Mouse (Mus musculus): Measurements from ENCODE around the gene Cnpy3. TPM values are rescaled to one million over a fixed set of nuclear protein-coding genes. Genes with fewer than 3 reads are reported as not detected.

Cnpy3 gene
- total RNA-seq, 2 experiments from 2014 or later = 65.1 to 68.1 TPM

DNA sequence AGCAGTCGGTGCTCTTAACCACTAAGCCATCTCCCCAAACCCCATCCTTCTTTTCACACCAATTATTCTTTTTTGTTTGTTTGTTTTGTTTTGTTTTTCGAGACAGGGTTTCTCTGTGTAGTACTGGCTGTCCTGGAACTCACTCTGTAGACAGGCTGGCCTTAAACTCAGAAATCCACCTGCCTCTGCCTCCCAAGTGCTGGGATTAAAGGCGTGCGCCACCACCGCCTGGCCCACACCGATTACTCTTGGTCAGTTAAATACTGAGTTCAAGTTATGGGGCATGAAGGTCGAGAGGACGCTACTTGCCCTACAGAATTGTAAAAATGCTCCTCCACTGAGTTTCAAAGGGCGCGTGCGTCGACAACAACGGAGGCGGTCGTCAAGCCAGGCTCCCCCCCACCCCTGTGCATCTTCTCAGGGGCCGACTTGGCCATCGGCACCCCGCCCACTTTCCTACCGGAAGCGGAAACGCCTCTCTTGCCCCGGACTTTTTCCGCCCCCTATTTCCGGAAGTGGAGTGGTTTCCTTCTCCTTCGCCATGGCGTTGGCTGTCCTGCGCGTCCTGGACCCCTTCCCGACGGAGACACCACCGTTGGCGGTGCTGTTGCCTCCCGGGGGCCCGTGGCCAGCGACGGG, 40.9 kb downstream of the Cnpy3 start, which contains the start of gene Pex6:
TSS of gene Pex6 (plus strand) at position 505 of the 639 bp plus-strand sequence.
- peak within 1 kb of the TSS; percentile 85 for H3K4me3 ChIP-seq
- intact Hi-C loops (cut with DNase I) = loop anchor here (1.0 kb wide), 1 partner anchor 31 kb away; the partner anchor contains the start of gene Klhdc3
- no peak for TF ChIP-seq CTCF (IDR thresholded peaks at IDR 0.05)
- DNase-seq (ENCODE audit: extremely low spot score in 1 of 2, low spot score in 2 of 2) = peak; percentile 90
- H3K27ac ChIP-seq = peak within 1 kb of the TSS; percentile 86

DNA sequence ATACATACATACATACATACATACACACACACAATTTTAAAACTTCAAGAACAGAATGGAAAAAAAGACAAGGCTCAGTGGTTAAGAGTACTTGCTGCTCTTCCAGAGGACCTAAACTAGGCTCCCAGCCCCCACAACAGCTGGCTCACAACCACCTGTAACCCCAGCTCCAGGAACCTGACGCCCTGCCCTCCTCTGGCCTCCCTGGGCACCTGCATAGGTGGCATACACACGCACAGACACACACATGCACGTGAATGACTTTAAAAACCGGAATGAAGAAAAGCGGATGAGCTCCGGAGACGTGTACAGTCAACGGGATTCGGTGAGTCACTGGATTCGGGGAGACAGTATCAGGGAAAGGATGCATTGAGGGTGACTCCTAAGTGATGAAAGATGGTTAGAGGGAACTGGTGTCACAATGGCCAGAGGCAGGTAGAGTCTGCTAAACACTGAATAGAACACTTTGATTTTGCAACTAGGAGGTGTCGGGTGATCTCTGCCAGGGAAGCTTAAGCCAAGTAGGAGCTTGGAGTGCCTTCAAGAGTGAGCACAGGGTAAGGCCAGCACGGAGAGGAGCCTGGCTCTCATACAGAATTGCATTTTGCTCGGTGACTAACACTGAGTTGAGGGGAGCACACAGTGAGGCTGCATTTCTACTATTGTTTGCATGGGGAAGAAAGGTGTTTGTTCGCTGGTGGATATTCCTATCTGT, 45.5 kb downstream of the Cnpy3 start:
- no peak for TF ChIP-seq CTCF (IDR thresholded peaks at IDR 0.05)
- Histone ChIP-seq H3K27ac (no peak overlapping the region), H3K4me3 (no peak overlapping the region)
- intact Hi-C loops (cut with DNase I) = no loop called here
- no peak for DNase-seq (ENCODE audit: extremely low spot score in 1 of 2, low spot score in 2 of 2)

DNA sequence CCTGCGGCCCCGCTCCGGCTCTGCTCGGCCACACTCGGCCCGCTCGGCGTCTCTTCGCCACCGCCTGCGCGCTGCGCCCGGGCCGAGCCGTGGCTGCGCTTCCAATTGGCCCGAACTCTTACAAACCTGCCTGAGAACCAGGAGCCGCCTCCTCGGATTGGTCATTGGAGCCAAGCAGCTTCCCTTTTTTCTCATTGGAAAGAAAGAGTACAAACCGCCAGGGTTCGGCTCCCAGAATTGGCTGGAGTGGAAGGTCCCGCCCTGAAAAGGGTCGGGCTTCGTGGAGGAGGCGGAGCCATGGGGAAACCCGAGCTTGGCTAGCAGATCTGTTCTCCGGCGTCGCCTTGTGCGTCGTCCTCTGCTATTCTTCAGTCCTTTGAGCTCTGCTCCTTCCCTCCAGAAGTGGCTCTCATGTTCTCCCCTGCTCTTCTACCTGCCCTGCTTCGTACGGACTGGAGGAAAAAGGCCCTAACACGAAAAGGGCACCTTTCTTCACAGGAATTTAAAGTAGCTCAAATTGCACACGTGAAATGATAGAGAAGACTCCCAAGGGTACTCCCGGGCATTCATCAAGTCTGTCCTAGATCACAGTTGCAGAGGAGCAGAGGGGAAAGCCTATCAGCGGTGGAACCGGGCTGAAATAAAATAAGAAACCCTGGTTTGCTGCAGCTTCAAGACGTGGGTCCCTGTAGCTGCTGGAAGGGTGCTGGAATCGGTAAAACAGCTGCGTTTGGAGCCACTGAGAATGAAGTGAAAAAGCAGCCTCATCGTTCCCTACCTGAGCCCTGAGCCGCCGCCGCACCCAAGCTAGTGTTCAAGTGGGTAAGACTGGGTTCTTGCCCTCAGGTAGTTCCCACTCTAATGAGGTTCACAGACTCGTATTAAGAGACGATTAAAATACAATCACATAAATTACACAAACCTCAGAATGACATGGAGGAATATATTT, 46.9 kb downstream of the Cnpy3 start, which contains the start of gene Ppp2r5d:
TSS of gene Ppp2r5d (minus strand) at position 225 of the 949 bp plus-strand sequence.
- TF ChIP-seq CTCF (IDR thresholded peaks at IDR 0.05) = no peak; the same call in 1 of the 2 replicates
- peak within 1 kb of the TSS; percentile 87 for H3K27ac ChIP-seq
- DNase-seq (ENCODE audit: extremely low spot score in 1 of 2, low spot score in 2 of 2) = peak; percentile 93 to 96
- peak within 1 kb of the TSS; percentile 88 for H3K4me3 ChIP-seq
- intact Hi-C loops (cut with DNase I) = loop anchor here (2.0 to 5.0 kb wide), 2 partner anchors 24 to 153 kb away; partner anchors contain the start of gene Klhdc3

DNA sequence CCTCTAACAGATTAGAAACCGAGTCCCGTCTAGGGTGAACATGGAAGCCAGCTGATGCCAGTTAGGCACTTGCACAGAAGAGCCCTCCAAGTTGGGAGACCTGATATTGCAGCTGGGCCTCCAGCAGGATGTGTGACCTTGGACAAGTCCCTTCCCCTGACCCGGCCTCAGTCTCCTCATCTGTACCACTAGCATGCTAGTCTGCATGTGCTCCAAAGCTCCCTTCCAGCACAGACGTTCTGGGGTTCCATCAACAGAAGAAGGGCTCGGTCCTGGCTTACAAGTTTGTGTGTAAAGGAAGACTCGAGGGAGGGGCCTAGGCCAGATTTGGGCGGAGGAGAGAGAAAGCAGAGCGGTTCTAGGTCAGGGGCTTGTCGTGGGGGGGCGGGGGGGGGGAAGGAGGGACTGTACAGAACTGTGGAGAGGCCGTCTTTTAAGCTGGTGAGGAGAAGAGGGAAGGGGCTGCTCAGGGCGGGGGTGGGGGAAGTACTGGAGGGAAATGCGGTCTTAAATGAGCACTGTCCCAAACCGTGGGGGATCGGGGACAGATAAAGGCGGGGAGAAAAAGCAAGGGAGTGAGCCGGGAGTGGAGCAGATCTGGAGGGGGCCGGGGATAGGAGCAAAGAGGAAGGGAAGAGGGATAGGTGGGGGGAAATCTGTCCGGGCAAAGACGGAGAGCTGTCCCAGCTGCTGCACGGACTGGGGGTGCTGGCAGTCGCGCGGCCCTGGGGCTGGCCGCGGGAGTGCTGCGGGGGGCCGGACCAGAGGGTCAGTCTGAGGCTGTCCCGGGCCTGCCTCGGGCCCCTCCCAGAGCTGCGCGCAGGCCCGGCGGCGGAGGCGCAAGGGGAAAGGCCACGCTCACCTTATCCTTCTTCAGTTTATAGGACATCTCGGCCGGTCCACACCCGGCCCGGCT, 47.8 kb downstream of the Cnpy3 start:
- intact Hi-C loops (cut with DNase I) = loop anchor here (2.0 to 5.0 kb wide), 2 partner anchors 23 to 152 kb away; partner anchors contain the start of gene Klhdc3
- no peak for DNase-seq (ENCODE audit: extremely low spot score in 1 of 2, low spot score in 2 of 2)
- H3K27ac ChIP-seq = peak overlapping the region; percentile 87

DNA sequence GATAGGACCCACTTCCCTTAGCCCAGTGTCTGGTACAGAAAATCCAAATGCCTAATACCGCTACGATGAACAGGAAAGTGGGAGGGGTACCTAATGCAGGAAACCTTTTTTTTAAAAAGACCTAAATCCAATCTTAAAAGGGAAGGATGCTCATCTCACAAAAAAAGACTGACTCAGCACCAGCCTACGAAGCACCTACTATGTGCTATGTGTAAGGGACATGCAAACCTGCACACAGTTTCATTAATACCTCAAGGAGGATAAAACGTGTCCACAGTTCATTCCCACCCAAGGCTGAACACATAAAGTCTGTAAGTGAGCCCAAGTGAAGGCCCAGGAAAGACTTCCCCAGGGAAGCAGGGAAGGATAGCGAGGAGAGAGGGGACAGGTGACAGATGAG, 49.5 kb downstream of the Cnpy3 start:
- no peak for TF ChIP-seq CTCF (IDR thresholded peaks at IDR 0.05)
- intact Hi-C loops (cut with DNase I) = loop anchor here (5.0 kb wide), 1 partner anchor 150 kb away; no protein-coding TSS in a partner anchor
- no peak for DNase-seq (ENCODE audit: extremely low spot score in 1 of 2, low spot score in 2 of 2)
- Histone ChIP-seq H3K27ac (no peak overlapping the region), H3K4me3 (no peak overlapping the region; the same call in 1 of the 2 replicates)

More for the DNA sequence above, 47.8 kb downstream of the Cnpy3 start:
- no peak for TF ChIP-seq CTCF (IDR thresholded peaks at IDR 0.05)
- H3K4me3 ChIP-seq = peak overlapping the region; percentile 88

DNA sequence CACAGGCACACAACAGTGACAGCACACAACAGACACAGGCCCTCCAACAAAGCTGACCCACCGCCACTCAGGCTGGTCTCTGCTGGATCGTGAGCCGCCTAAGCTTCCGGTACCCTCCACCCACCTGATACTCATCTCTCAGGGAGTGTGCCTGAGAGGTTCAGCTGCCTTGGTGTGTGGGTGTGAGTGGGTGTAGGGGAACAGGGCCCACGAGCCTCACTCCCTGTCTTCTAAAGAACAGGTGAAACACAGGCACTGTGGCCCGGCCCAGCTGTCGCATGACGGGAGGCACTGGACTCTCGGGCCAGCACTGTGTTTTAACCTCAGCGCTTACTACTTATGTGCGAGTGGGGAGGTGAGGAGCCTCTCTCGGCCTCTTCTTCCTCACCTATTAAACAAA, 49.9 kb downstream of the Cnpy3 start:
- no peak for DNase-seq (ENCODE audit: extremely low spot score in 1 of 2, low spot score in 2 of 2)
- intact Hi-C loops (cut with DNase I) = loop anchor here (5.0 kb wide), 1 partner anchor 150 kb away; no protein-coding TSS in a partner anchor
- TF ChIP-seq CTCF (IDR thresholded peaks at IDR 0.05) = no peak
- Histone ChIP-seq H3K27ac (peak overlapping the region; percentile 0; the same call in 1 of the 2 replicates), H3K4me3 (peak overlapping the region; percentile 21)

DNA sequence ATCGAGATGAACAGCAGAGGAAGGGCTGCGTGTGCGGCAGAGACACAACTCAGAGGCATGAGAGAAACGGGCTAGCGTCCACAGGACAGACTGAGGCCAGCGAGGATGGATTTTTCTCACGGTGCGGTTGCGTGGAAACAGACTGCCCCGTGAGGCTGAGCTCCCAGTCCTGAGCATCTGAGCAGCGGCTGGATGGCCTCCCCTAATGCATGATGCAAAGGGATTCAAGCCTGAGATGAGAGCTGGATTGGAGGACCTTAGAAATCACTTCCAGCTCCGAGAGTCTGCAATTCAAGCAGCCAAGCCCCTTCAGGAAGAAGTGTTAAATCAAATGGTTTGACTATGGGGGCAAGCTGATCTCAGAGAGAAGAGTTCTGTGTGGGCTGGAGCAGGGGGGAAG, 50.5 kb downstream of the Cnpy3 start:
- H3K27ac ChIP-seq = peak overlapping the region; percentile 13; the same call in 1 of the 2 replicates
- H3K4me3 ChIP-seq = peak overlapping the region; percentile 11
- TF ChIP-seq CTCF (IDR thresholded peaks at IDR 0.05) = no peak
- intact Hi-C loops (cut with DNase I) = loop anchor here (5.0 kb wide), 1 partner anchor 149 kb away; no protein-coding TSS in a partner anchor
- DNase-seq (ENCODE audit: extremely low spot score in 1 of 2, low spot score in 2 of 2) = no peak

DNA sequence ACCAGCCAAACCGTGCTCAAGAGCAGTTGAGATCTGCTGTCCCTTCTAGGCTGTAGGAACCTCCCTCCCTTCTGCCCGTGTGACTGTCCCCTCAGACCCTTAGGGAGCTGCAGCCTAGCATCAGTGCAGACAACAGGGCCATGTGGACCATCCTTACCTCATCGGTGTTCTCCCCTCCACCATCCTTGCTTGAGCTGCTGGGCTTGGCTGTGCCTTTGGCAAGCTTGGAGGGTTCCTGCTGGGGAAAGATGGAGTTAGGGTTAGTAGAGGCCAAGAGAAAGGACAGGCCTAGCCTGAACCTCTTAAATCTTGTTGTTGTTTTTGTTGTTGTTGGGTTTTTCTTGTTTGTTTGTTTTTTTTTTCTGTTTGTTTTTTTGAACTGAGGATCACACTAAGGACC, 52.1 kb downstream of the Cnpy3 start:
- H3K27ac ChIP-seq = no peak overlapping the region
- no peak for DNase-seq (ENCODE audit: extremely low spot score in 1 of 2, low spot score in 2 of 2)
- intact Hi-C loops (cut with DNase I) = loop anchor here (5.0 kb wide), 1 partner anchor 148 kb away; no protein-coding TSS in a partner anchor
- no peak overlapping the region for H3K4me3 ChIP-seq
- no peak for TF ChIP-seq CTCF (IDR thresholded peaks at IDR 0.05)

DNA sequence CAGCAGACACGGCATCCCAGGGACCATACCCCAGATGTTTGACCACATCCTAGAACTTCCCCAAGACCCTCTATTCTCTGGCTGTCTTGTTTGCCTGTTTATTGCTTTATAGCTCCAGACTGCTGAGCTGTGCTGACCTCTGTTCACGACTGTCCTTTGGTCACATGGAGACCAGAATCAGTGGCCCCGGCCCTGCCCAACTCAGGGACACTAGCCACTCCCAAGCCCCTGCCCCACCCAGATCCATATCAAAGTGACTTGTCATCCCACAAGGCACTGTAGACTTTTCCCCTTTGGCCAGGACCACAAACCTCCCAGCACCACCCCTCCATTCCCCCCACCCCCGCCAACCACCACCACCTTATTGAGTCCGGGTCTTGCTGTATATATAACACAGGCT, 52.8 kb downstream of the Cnpy3 start:
- Histone ChIP-seq H3K27ac (no peak overlapping the region), H3K4me3 (no peak overlapping the region)
- intact Hi-C loops (cut with DNase I) = no loop called here
- DNase-seq (ENCODE audit: extremely low spot score in 1 of 2, low spot score in 2 of 2) = no peak
- no peak for TF ChIP-seq CTCF (IDR thresholded peaks at IDR 0.05)

DNA sequence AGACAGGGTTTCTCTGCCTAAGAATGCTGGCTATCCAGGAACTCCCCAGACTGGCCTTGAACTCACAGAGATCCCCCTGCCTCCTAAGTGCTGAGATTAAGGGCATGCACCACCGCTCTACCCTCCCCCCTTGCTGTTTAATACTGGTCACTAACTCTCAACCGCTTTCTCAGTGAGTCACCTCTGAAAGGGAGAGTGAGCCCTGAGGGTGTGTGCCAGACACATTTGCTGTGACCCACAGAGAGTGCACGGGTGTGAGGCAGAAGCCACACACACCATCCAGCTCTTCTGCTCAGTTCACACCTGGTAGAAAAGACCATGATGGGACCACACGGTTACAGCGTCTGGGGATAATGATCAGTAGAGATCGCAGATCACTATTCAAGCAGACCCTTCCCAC, 53.5 kb downstream of the Cnpy3 start:
- intact Hi-C loops (cut with DNase I) = no loop called here
- no peak for DNase-seq (ENCODE audit: extremely low spot score in 1 of 2, low spot score in 2 of 2)
- Histone ChIP-seq H3K4me3 (no peak overlapping the region), H3K27ac (no peak overlapping the region)
- no peak for TF ChIP-seq CTCF (IDR thresholded peaks at IDR 0.05)
